Mouse (Mus musculus) frontal cortex, adult (tissue): Measurements from ENCODE around the gene Arfgap1.

Source experiments
- ATAC-seq: cut with Nextera tagmentation; 2 replicates; pipeline ENCODE4 v1.9.2; 2017; ENCODE audit warnings: mild to moderate bottlenecking, moderate library complexity, mixed read lengths; ENCODE audit not compliant: low TSS enrichment

Gene Arfgap1

GRCm38 (mm10) chr2:180985635-180986034, 18.6 kb downstream of the Arfgap1 start:
- no peak for ATAC-seq

- ATAC-seq, result no peak
Observed at GRCm38 (mm10) chr2:180986449-180986848, 19.4 kb downstream of the Arfgap1 start, which contains the start of gene Col20a1. Gene Col20a1, plus strand, starts transcription at chr2:180986535.

- no peak for ATAC-seq
Observed at GRCm38 (mm10) chr2:180987001-180987400, 20.0 kb downstream of the Arfgap1 start.

GRCm38 (mm10) chr2:180987432-180988030, 20.5 kb downstream of the Arfgap1 start:
- no peak for ATAC-seq

- ATAC-seq, result peak; percentile 39; the same call in 1 of the 2 replicates
Observed at GRCm38 (mm10) chr2:180988347-180988913, 21.4 kb downstream of the Arfgap1 start.

- ATAC-seq, result no peak
Observed at GRCm38 (mm10) chr2:180988948-180989347, 21.9 kb downstream of the Arfgap1 start.

- ATAC-seq, result peak; percentile 51; the same call in 1 of the 2 replicates
Observed at GRCm38 (mm10) chr2:180990347-180990746, 23.3 kb downstream of the Arfgap1 start.

GRCm38 (mm10) chr2:180994360-180994759, 27.3 kb downstream of the Arfgap1 start:
- no peak for ATAC-seq

GRCm38 (mm10) chr2:180995457-180995856, 28.4 kb downstream of the Arfgap1 start:
- ATAC-seq, result no peak

- ATAC-seq, result peak; percentile 72
Observed at GRCm38 (mm10) chr2:180996436-180996835, 29.4 kb downstream of the Arfgap1 start.

GRCm38 (mm10) chr2:180996905-180997304, 29.9 kb downstream of the Arfgap1 start:
- ATAC-seq, result peak; percentile 27; the same call in 1 of the 2 replicates

- ATAC-seq, result no peak
Observed at GRCm38 (mm10) chr2:181007054-181007453, 40.0 kb downstream of the Arfgap1 start.

GRCm38 (mm10) chr2:181008339-181008738, 41.3 kb downstream of the Arfgap1 start:
- no peak for ATAC-seq

GRCm38 (mm10) chr2:181031406-181031934, 64.4 kb downstream of the Arfgap1 start:
- peak; percentile 60 for ATAC-seq
